Mouse (Mus musculus): ENCODE data around the gene Hoxa13. TPM values are rescaled to one million over a fixed set of nuclear protein-coding genes. Genes with fewer than 3 reads are reported as not detected.

The Hoxa13 gene
- total and polyA plus RNA-seq, 3 experiments = not detected

DNA sequence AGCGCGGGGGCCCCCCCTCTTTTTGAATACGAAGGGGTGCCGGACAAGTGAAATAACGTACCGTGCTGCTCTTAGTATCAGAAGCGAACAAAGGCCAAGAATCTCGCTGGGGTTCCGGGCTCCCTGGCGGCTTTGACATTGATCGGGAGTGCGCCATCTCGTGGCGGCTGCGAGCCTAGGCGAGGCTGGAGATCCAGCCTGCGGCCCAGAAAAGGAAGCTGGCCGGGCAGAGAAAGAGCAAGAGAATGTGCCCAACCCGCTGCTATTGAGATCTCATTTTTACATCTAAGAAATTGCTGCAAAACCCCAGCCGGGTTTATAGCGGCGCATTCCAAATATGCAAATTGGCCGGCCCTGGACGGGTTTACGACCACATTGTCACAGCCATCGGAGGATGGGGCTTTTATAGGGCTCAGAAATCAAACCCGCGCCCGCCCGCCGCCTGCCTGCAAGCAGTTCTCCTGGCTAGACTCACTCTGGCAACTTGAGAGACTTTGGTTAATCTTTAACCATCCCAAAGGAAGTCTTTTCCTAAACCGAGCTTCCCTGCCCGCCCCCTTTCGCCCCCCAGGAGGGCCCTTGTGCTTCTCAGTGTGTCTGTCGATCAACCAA, 20.2 kb downstream of the Hoxa13 start, which contains the start of gene Hoxa10:
Gene Hoxa10, minus strand, starts transcription at position 466 of the 612 bp plus-strand sequence.
- H3K36me3 ChIP-seq (ENCODE audit: control insufficient read depth in 1 of 2, insufficient read depth in 2 of 2, low read length in 2 of 2) = no peaks in the 10 kb centered on the region
- TF ChIP-seq MYC (IDR thresholded peaks at IDR 0.05; ENCODE audit: low read depth, low read length) = no peak
- TF ChIP-seq MAZ (IDR thresholded peaks at IDR 0.05; ENCODE audit: low read depth, low read length) = no peak
- no peak for TF ChIP-seq MEF2A (IDR thresholded peaks at IDR 0.05; ENCODE audit: extremely low read depth, insufficient replicate concordance, low read depth, low read length, poor library complexity, severe bottlenecking)
- TF ChIP-seq ZMIZ1 (IDR thresholded peaks at IDR 0.05; ENCODE audit: low read depth, low read length) = no peak
- TF ChIP-seq ZC3H11A (IDR thresholded peaks at IDR 0.05; ENCODE audit: low read depth, low read length) = no peak
- TF ChIP-seq ELF1 (IDR thresholded peaks at IDR 0.05; ENCODE audit: low read depth, low read length) = no peak
- TF ChIP-seq MAX (IDR thresholded peaks at IDR 0.05; ENCODE audit: low read length) = no peak
- TF ChIP-seq CHD2 (IDR thresholded peaks at IDR 0.05; ENCODE audit: low read length) = no peak
- no peak for TF ChIP-seq POLR2AphosphoS2 (IDR thresholded peaks at IDR 0.05; ENCODE audit: low read length)
- TF ChIP-seq KAT2A (conservative IDR thresholded peaks at IDR 0.05; ENCODE audit: low read depth, low read length) = no peak
- no peak for TF ChIP-seq NELFE (IDR thresholded peaks at IDR 0.05; ENCODE audit: low read depth, low read length)
- TF ChIP-seq JUND (IDR thresholded peaks at IDR 0.05; ENCODE audit: low read depth, low read length) = no peak
- TF ChIP-seq BHLHE40 (IDR thresholded peaks at IDR 0.05; ENCODE audit: borderline replicate concordance, low read depth, low read length) = no peak
- TF ChIP-seq ZKSCAN1 (IDR thresholded peaks at IDR 0.05; ENCODE audit: low read depth, low read length) = no peak
- TF ChIP-seq ETS1 (IDR thresholded peaks at IDR 0.05; ENCODE audit: low read depth, low read length) = no peak
- TF ChIP-seq E2F4 (IDR thresholded peaks at IDR 0.05; ENCODE audit: borderline replicate concordance, low read depth, low read length) = no peak
- TF ChIP-seq EP300 (IDR thresholded peaks at IDR 0.05; ENCODE audit: low read depth in 1 of 2, low read length in 2 of 2) = no peak
- no peaks in the 10 kb centered on the region for H3K79me2 ChIP-seq (ENCODE audit: control insufficient read depth, insufficient read depth, low read length, poor library complexity)
- no peaks in the 10 kb centered on the region for H3K27me3 ChIP-seq (ENCODE audit: control insufficient read depth in 1 of 2, insufficient read depth in 2 of 2, low read length in 2 of 2)
- no peak within 1 kb of the TSS for H3K27ac ChIP-seq (ENCODE audit: control insufficient read depth, low read depth, low read length)
- H3K9me3 ChIP-seq (replicated peaks; ENCODE audit: insufficient read depth, low read length) = no peaks in the 10 kb centered on the region
- H3K4me3 ChIP-seq (ENCODE audit: control insufficient read depth in 1 of 2, insufficient read depth in 1 of 2, low read depth in 2 of 2, low read length in 2 of 2) = no peak within 1 kb of the TSS
- H3K9ac ChIP-seq (ENCODE audit: control insufficient read depth, low read depth, low read length, poor library complexity, severe bottlenecking) = no peak within 1 kb of the TSS
- no peak for DNase-seq (ENCODE audit: low read depth, low spot score)
- H3K4me1 ChIP-seq (ENCODE audit: control insufficient read depth in 1 of 2, insufficient read depth in 2 of 2, low read length in 2 of 2) = no peaks in the 10 kb centered on the region

DNA sequence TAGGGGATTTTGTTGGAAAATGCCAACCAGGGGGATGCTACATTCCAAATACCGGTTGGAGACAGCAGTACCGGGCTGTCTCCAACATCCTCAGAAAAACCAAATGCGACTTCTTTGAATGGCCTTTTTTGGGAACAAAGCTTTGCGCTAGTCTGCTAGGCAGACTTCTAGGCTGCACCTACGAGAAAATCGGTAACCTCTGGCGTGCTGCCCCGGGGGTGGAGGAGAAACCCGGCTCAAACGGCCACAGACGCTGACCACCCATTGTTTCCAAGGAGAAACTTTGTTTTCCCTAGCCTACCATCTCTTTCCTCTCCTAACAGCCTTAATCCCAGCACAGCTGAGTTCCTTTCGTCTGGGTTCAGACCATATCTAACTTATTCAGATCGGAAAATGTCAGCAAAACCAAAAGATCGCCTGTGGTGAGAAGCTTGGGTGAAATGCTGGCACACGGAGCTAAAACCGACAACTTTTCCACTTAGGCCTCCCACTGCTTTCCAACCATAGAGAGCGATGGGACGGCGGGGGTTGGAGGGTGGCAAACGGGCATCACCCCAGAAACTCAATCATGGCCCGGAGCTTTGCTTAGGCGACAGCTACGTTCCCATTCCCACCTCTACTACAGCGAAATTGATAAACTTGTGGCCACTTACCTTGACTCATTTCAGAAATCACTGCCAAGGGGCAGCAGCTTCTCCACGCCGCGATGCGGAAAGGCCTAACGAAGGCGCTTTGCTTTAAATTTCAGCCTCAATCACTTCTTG, 20.9 kb downstream of the Hoxa13 start:
- no peak for TF ChIP-seq USF1 (IDR thresholded peaks at IDR 0.05; ENCODE audit: low read depth, low read length)
- no peak for TF ChIP-seq MAFK (IDR thresholded peaks at IDR 0.05; ENCODE audit: borderline replicate concordance, low read depth, low read length)
- no peak for TF ChIP-seq MAZ (IDR thresholded peaks at IDR 0.05; ENCODE audit: low read depth, low read length)
- no peak for TF ChIP-seq MAX (IDR thresholded peaks at IDR 0.05; ENCODE audit: low read length)
- no peak for TF ChIP-seq ZKSCAN1 (IDR thresholded peaks at IDR 0.05; ENCODE audit: low read depth, low read length)
- TF ChIP-seq EP300 (IDR thresholded peaks at IDR 0.05; ENCODE audit: low read depth in 1 of 2, low read length in 2 of 2) = no peak
- no peak for TF ChIP-seq POLR2AphosphoS2 (IDR thresholded peaks at IDR 0.05; ENCODE audit: low read length)
- TF ChIP-seq NRF1 (IDR thresholded peaks at IDR 0.05; ENCODE audit: insufficient read depth, low read depth, low read length, poor library complexity, severe bottlenecking) = no peak
- TF ChIP-seq ETS1 (IDR thresholded peaks at IDR 0.05; ENCODE audit: low read depth, low read length) = no peak
- no peak for TF ChIP-seq GATA1 (IDR thresholded peaks at IDR 0.05; ENCODE audit: low read depth, low read length)
- no peak for TF ChIP-seq GABPA (IDR thresholded peaks at IDR 0.05; ENCODE audit: low read depth, low read length)
- TF ChIP-seq CHD1 (IDR thresholded peaks at IDR 0.05; ENCODE audit: low read depth, low read length) = no peak
- TF ChIP-seq TCF12 (IDR thresholded peaks at IDR 0.05; ENCODE audit: low read depth, low read length) = no peak
- no peak for TF ChIP-seq CTCF (IDR thresholded peaks at IDR 0.05 in 2 of 3, conservative IDR thresholded peaks at IDR 0.05 in 1 of 3; ENCODE audit: control insufficient read depth in 1 of 3, insufficient read depth in 1 of 3, low read depth in 2 of 3, low read length in 3 of 3, poor library complexity in 1 of 3, severe bottlenecking in 1 of 3)
- TF ChIP-seq TBP (IDR thresholded peaks at IDR 0.05; ENCODE audit: low read depth, low read length) = no peak
- TF ChIP-seq SMC3 (IDR thresholded peaks at IDR 0.05; ENCODE audit: low read depth, low read length) = no peak
- Histone ChIP-seq H3K9ac (ENCODE audit: control insufficient read depth, low read depth, low read length, poor library complexity, severe bottlenecking) (no peak overlapping the region), H3K4me1 (ENCODE audit: control insufficient read depth in 1 of 2, insufficient read depth in 2 of 2, low read length in 2 of 2) (no peaks in the 10 kb centered on the region), H3K4me3 (ENCODE audit: control insufficient read depth in 1 of 2, insufficient read depth in 1 of 2, low read depth in 2 of 2, low read length in 2 of 2) (no peak overlapping the region), H3K79me2 (ENCODE audit: control insufficient read depth, insufficient read depth, low read length, poor library complexity) (no peaks in the 10 kb centered on the region), H3K27me3 (ENCODE audit: control insufficient read depth in 1 of 2, insufficient read depth in 2 of 2, low read length in 2 of 2) (no peaks in the 10 kb centered on the region), H3K36me3 (ENCODE audit: control insufficient read depth in 1 of 2, insufficient read depth in 2 of 2, low read length in 2 of 2) (no peaks in the 10 kb centered on the region), H3K27ac (ENCODE audit: control insufficient read depth, low read depth, low read length) (no peak overlapping the region), H3K9me3 (replicated peaks; ENCODE audit: insufficient read depth, low read length) (no peaks in the 10 kb centered on the region)
- DNase-seq (ENCODE audit: low read depth, low spot score) = no peak
